In the genomic region with DNA sequence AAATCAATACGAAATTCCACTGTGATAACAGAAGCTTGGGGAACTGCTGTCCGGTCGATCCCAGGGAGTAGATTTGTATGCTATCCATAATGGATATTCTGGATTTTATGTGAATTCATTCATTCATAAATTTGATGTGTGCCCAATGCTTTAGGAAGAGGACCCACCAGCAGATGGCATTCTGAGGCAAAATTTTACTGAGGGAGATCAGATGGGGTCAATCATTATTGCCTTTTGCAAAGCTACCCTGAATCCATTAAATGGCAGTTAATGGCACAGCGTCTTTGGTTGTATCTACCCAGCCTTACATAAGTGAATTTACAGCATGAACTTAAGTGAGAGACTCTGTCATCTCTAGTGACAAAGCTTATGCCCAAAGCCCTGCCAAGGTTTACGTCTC, we compare ENCODE assay signal across 25 mouse cellular contexts. TPM values are rescaled to one million over a fixed set of nuclear protein-coding genes. Genes with fewer than 3 reads are reported as not detected.
DNase-seq lines count a peak whose midpoint lies in the region; ATAC-seq lines count a peak whose summit lies in the region.
"Had no signal": no experiment of that assay in that cellular context is flagged by ENCODE, and none has a peak within 500 bp of the region (broad histone marks: within the 10 kb centered on the region; RNA-seq: fewer than 3 reads in every experiment).

No protein-coding gene starts in this region.

- H3K9me3 ChIP-seq in forebrain, embryonic 15.5 days, result no peaks in the 10 kb centered on the region
- no peaks in the 10 kb centered on the region for H3K9me3 ChIP-seq in forebrain, embryonic 13.5 days (replicated peaks)
- no peaks in the 10 kb centered on the region for H3K9me3 ChIP-seq in neural tube, embryonic 15.5 days (replicated peaks)
- H3K9me3 ChIP-seq: embryonic facial prominence, embryonic 10.5 days; heart, embryonic 12.5 days; intestine, embryonic 15.5 days; midbrain, embryonic 12.5 days; neural tube, embryonic 12.5 days had no signal

- H3K4me2 ChIP-seq in forebrain, embryonic 15.5 days (replicated peaks), result 0 out of 2 replicates have a peak overlapping the region, but pooled peaks have one; percentile 5
- H3K4me2 ChIP-seq in forebrain, embryonic 13.5 days, result no peak overlapping the region
- H3K4me2 ChIP-seq in neural tube, embryonic 15.5 days, result peak overlapping the region; percentile 57
- H3K4me2 ChIP-seq: heart, embryonic 12.5 days; intestine, embryonic 15.5 days had no signal

- no peak overlapping the region for H3K27ac ChIP-seq in forebrain, embryonic 15.5 days (replicated peaks)
- no peak overlapping the region for H3K27ac ChIP-seq in forebrain, embryonic 13.5 days
- no peak overlapping the region for H3K27ac ChIP-seq in neural tube, embryonic 15.5 days (replicated peaks)
- H3K27ac ChIP-seq: embryonic facial prominence, embryonic 10.5 days; intestine, embryonic 15.5 days; midbrain, embryonic 12.5 days; neural tube, embryonic 12.5 days had no signal

- H3K4me1 ChIP-seq in forebrain, embryonic 15.5 days, result no peaks in the 10 kb centered on the region
- H3K4me1 ChIP-seq in forebrain, embryonic 13.5 days, result no peaks in the 10 kb centered on the region
- peaks cover 4% of the 10 kb centered on the region; the same call in 1 of the 2 replicates for H3K4me1 ChIP-seq in neural tube, embryonic 15.5 days
- H3K4me1 ChIP-seq: heart, embryonic 12.5 days; intestine, embryonic 15.5 days; midbrain, embryonic 12.5 days; neural tube, embryonic 12.5 days had no signal

- no peak for ATAC-seq in forebrain, embryonic 15.5 days (replicated peaks)
- no peak for ATAC-seq in forebrain, embryonic 13.5 days
- no peak for ATAC-seq in neural tube, embryonic 15.5 days (ENCODE audit: low FRiP score)
- ATAC-seq: activated CD4-positive, CD25-positive, alpha-beta regulatory T cell, adult 4 months; intestine, embryonic 15.5 days; Patski had no signal

- peak; percentile 9 for DNase-seq in layer of hippocampus, adult 11-12 months (ENCODE audit: low spot score)
- DNase-seq in layer of hippocampus, adult 8-10 months (ENCODE audit: low spot score in 2 of 2), result no peak
- peak; percentile 25 to 30 for DNase-seq in right cerebral cortex, adult 2 months (ENCODE audit: low spot score in 2 of 2)
- DNase-seq in right cerebral cortex, postnatal 25 days, result no peak
- DNase-seq in Muller cell, postnatal 12 days (ENCODE audit: inconsistent ontology term), result no peak
- DNase-seq: adrenal gland, postnatal 14 days; B cell, adult 2 months; kidney, postnatal 4 days; lung, postnatal 10 days; right cerebral cortex, postnatal 4 days; thymus, postnatal 14 days had no signal

- H3K36me3 ChIP-seq in forebrain, embryonic 15.5 days, result no peaks in the 10 kb centered on the region
- H3K36me3 ChIP-seq in forebrain, embryonic 13.5 days (ENCODE audit: poor library complexity, severe bottlenecking), result no peaks in the 10 kb centered on the region
- no peaks in the 10 kb centered on the region for H3K36me3 ChIP-seq in neural tube, embryonic 15.5 days
- H3K36me3 ChIP-seq: embryonic facial prominence, embryonic 10.5 days; heart, embryonic 12.5 days; intestine, embryonic 15.5 days; midbrain, embryonic 12.5 days; neural tube, embryonic 12.5 days had no signal

- no peaks in the 10 kb centered on the region for H3K27me3 ChIP-seq in forebrain, embryonic 15.5 days
- no peaks in the 10 kb centered on the region for H3K27me3 ChIP-seq in forebrain, embryonic 13.5 days
- H3K27me3 ChIP-seq in neural tube, embryonic 15.5 days (replicated peaks), result no peaks in the 10 kb centered on the region
- H3K27me3 ChIP-seq: Patski had no signal

- H3K9ac ChIP-seq in forebrain, embryonic 15.5 days (replicated peaks), result no peak overlapping the region
- H3K9ac ChIP-seq in forebrain, embryonic 13.5 days, result no peak overlapping the region
- H3K9ac ChIP-seq in neural tube, embryonic 15.5 days (replicated peaks), result no peak overlapping the region
- H3K9ac ChIP-seq: heart, embryonic 12.5 days; intestine, embryonic 15.5 days; midbrain, embryonic 12.5 days; neural tube, embryonic 12.5 days had no signal

- 74% methylated on average over 5 of the region's 5 CpGs for WGBS in forebrain, embryonic 15.5 days
- 81% methylated on average over 5 of the region's 5 CpGs for WGBS in forebrain, embryonic 13.5 days
- 73% methylated on average over 5 of the region's 5 CpGs for WGBS in neural tube, embryonic 15.5 days

- H3K4me3 ChIP-seq in forebrain, embryonic 15.5 days, result peak overlapping the region; percentile 15
- H3K4me3 ChIP-seq in forebrain, embryonic 13.5 days, result no peak overlapping the region
- H3K4me3 ChIP-seq in neural tube, embryonic 15.5 days (replicated peaks), result peak overlapping the region; percentile 41
- H3K4me3 ChIP-seq: embryonic facial prominence, embryonic 10.5 days; erythroblast, embryonic 14.5 days; heart, embryonic 12.5 days; intestine, embryonic 15.5 days; neural tube, embryonic 12.5 days had no signal

RNA-seq across cellular contexts. Expression of a gene that starts 1.2 kb away (rescaled TPM):
- 3.7 and 3.9 TPM in 2 replicates for polyA plus RNA-seq in forebrain, embryonic 15.5 days (2015; fragmentation: Nextera tagmentation; extraction: Ambion mirVana)
- 1.3 and 1.7 TPM in 2 replicates for polyA plus RNA-seq in forebrain, embryonic 13.5 days (2015; fragmentation: Nextera tagmentation; extraction: Ambion mirVana)
- 1 to 10 TPM; 1.7 to 3.0 (median 2.3) TPM for total RNA-seq in layer of hippocampus, adult 8-10 months (2022)
- 3.3 and 3.7 TPM in 2 replicates for polyA plus RNA-seq in neural tube, embryonic 15.5 days (2015; fragmentation: Nextera tagmentation; extraction: Ambion mirVana)
- total RNA-seq: gastrocnemius, postnatal 4 days; heart, postnatal 25 days had no signal
- polyA plus RNA-seq: embryonic facial prominence, embryonic 10.5 days; erythroblast, embryonic 14.5 days; liver, embryonic 16.5 days; Patski had no signal

Comparison
In these comparisons a context has a peak if more than half of its experiments do, and no peak if none do; other contexts are left out.
1. DNase-seq: peak in layer of hippocampus, adult 11-12 months (single experiment) and right cerebral cortex, adult 2 months (2 of 2); none in layer of hippocampus, adult 8-10 months (0 of 2), right cerebral cortex, postnatal 25 days (single experiment) and Muller cell, postnatal 12 days (single experiment).